Mouse (Mus musculus) embryonic facial prominence, embryonic 15.5 days (tissue): ENCODE measurements at regions not wholly inside any gene's neighbourhood (a gene's known extent, or its start where the extent isn't known, plus 50 kb on each side); places are given as distances from the start of the nearest gene placed in this dataset.

Source experiments
- ATAC-seq: fragments of 200-750 bp; cut with Nextera tagmentation; 2 replicates; pipeline ENCODE4 v1.8.0; 2017; ENCODE audit warnings: low read depth, moderate TSS enrichment; ENCODE audit not compliant: insufficient number of reproducible peaks, low FRiP score, low TSS enrichment
- H3K27ac ChIP-seq: fragments of 300-500 bp; sonication (generic); replicated peaks from 2 replicates; pipeline ENCODE4 v1.5.1; 2015; ENCODE audit warnings: mild to moderate bottlenecking, inconsistent platforms
- H3K27me3 ChIP-seq: fragments of 300-500 bp; sonication (generic); 2 replicates; pipeline ENCODE4 v1.6.1; 2015; ENCODE audit warnings: inconsistent platforms
- H3K36me3 ChIP-seq: fragments of 300-500 bp; sonication (generic); 2 replicates; pipeline ENCODE4 v1.6.1; 2015; ENCODE audit warnings: mild to moderate bottlenecking, inconsistent platforms
- H3K4me1 ChIP-seq: fragments of 300-500 bp; sonication (generic); 2 replicates; pipeline ENCODE4 v1.6.1; 2015; ENCODE audit warnings: inconsistent platforms
- H3K4me2 ChIP-seq: fragments of 300-500 bp; sonication (generic); replicated peaks from 2 replicates; pipeline ENCODE4 v1.6.1; 2015; ENCODE audit warnings: mild to moderate bottlenecking, inconsistent platforms
- H3K4me3 ChIP-seq: fragments of 300-500 bp; sonication (generic); replicated peaks from 2 replicates; pipeline ENCODE4 v1.5.1; 2015; ENCODE audit warnings: mild to moderate bottlenecking, inconsistent platforms
- H3K9ac ChIP-seq: fragments of 300-500 bp; sonication (generic); 2 replicates; pipeline ENCODE4 v1.6.1; 2015; ENCODE audit warnings: inconsistent platforms
- H3K9me3 ChIP-seq: fragments of 300-500 bp; sonication (generic); replicated peaks from 2 replicates; pipeline ENCODE4 v1.6.1; 2016; ENCODE audit warnings: inconsistent platforms
- WGBS: fragments of 180-500 bp; shearing (Covaris S2); methylation state at CpG from one replicate; pipeline ENCODE4 v1.1.7; 2015; 5-methylcytosine and 5-hydroxymethylcytosine counted together

- no peak overlapping the region for H3K9ac ChIP-seq
- no peak overlapping the region for H3K4me3 ChIP-seq
- 0 out of 2 replicates have a peak, but pooled peaks have one; percentile 43 for ATAC-seq
- peak overlapping the region; percentile 25; the same call in 1 of the 2 replicates for H3K4me2 ChIP-seq
- WGBS: 11% methylated on average over 6 of the region's 6 CpGs
- no peaks in the 10 kb centered on the region for H3K27me3 ChIP-seq
- H3K9me3 ChIP-seq: no peaks in the 10 kb centered on the region
- H3K36me3 ChIP-seq: no peaks in the 10 kb centered on the region
- peak overlapping the region; percentile 55; the same call in 1 of the 2 replicates for H3K27ac ChIP-seq
- peaks cover 18% of the 10 kb centered on the region for H3K4me1 ChIP-seq
Observed at GRCm38 (mm10) chr13:28604016-28604415, 346.7 kb downstream of the Gm11361 start.

GRCm38 (mm10) chr13:28600792-28601191 lies 343.5 kb downstream of the Gm11361 start:
- Histone ChIP-seq H3K9ac (no peak overlapping the region), H3K27me3 (no peaks in the 10 kb centered on the region), H3K36me3 (no peaks in the 10 kb centered on the region), H3K9me3 (no peaks in the 10 kb centered on the region), H3K4me2 (no peak overlapping the region), H3K4me1 (peaks cover 10% of the 10 kb centered on the region), H3K4me3 (no peak overlapping the region), H3K27ac (no peak overlapping the region)
- 62% methylated on average over 5 of the region's 5 CpGs for WGBS
- ATAC-seq: no peak

GRCm38 (mm10) chr13:28596367-28596766 lies 339.0 kb downstream of the Gm11361 start:
- H3K27ac ChIP-seq: no peak overlapping the region
- H3K9me3 ChIP-seq: no peaks in the 10 kb centered on the region
- no peaks in the 10 kb centered on the region for H3K36me3 ChIP-seq
- 79% methylated on average over 2 of the region's 2 CpGs for WGBS
- H3K4me1 ChIP-seq: no peaks in the 10 kb centered on the region
- H3K4me3 ChIP-seq: no peak overlapping the region
- no peak for ATAC-seq
- H3K4me2 ChIP-seq: no peak overlapping the region
- H3K27me3 ChIP-seq: no peaks in the 10 kb centered on the region
- no peak overlapping the region for H3K9ac ChIP-seq

GRCm38 (mm10) chr13:28592176-28592575 lies 334.8 kb downstream of the Gm11361 start:
- no peak for ATAC-seq
- H3K27me3 ChIP-seq: no peaks in the 10 kb centered on the region

GRCm38 (mm10) chr13:28587977-28588376 lies 330.6 kb downstream of the Gm11361 start:
- H3K27ac ChIP-seq: no peak overlapping the region
- no peak overlapping the region for H3K9ac ChIP-seq
- H3K4me2 ChIP-seq: no peak overlapping the region
- no peaks in the 10 kb centered on the region for H3K27me3 ChIP-seq
- ATAC-seq: no peak
- WGBS: 84% methylated on average over 5 of the region's 5 CpGs
- no peaks in the 10 kb centered on the region for H3K36me3 ChIP-seq
- H3K4me3 ChIP-seq: no peak overlapping the region
- H3K9me3 ChIP-seq: no peaks in the 10 kb centered on the region
- H3K4me1 ChIP-seq: 0 out of 2 replicates have a peak, but pooled peaks cover 5% of the 10 kb centered on the region

More at GRCm38 (mm10) chr13:28592176-28592575, 334.8 kb downstream of the Gm11361 start:
- H3K4me2 ChIP-seq: no peak overlapping the region
- no peaks in the 10 kb centered on the region for H3K36me3 ChIP-seq
- H3K9me3 ChIP-seq: no peaks in the 10 kb centered on the region
- no peak overlapping the region for H3K4me3 ChIP-seq
- no peak overlapping the region for H3K9ac ChIP-seq
- no peak overlapping the region for H3K27ac ChIP-seq
- no peaks in the 10 kb centered on the region for H3K4me1 ChIP-seq
- WGBS: 78% methylated on average over 1 of the region's 1 CpGs

GRCm38 (mm10) chr13:28586693-28587092 lies 329.4 kb downstream of the Gm11361 start:
- Histone ChIP-seq H3K9me3 (no peaks in the 10 kb centered on the region), H3K4me1 (0 out of 2 replicates have a peak, but pooled peaks cover 5% of the 10 kb centered on the region), H3K9ac (no peak overlapping the region), H3K36me3 (no peaks in the 10 kb centered on the region), H3K4me2 (no peak overlapping the region), H3K4me3 (no peak overlapping the region), H3K27ac (no peak overlapping the region), H3K27me3 (no peaks in the 10 kb centered on the region)
- 88% methylated on average over 7 of the region's 7 CpGs for WGBS
- no peak for ATAC-seq

GRCm38 (mm10) chr13:28586140-28586539 lies 328.8 kb downstream of the Gm11361 start:
- Histone ChIP-seq H3K27me3 (no peaks in the 10 kb centered on the region), H3K4me1 (0 out of 2 replicates have a peak, but pooled peaks cover 5% of the 10 kb centered on the region), H3K36me3 (no peaks in the 10 kb centered on the region), H3K27ac (no peak overlapping the region), H3K4me2 (no peak overlapping the region), H3K9ac (no peak overlapping the region), H3K9me3 (no peaks in the 10 kb centered on the region), H3K4me3 (no peak overlapping the region)
- no peak for ATAC-seq
- 84% methylated on average over 2 of the region's 2 CpGs for WGBS

- H3K9ac ChIP-seq: no peak overlapping the region
- 0 out of 2 replicates have a peak, but pooled peaks cover 5% of the 10 kb centered on the region for H3K4me1 ChIP-seq
- H3K36me3 ChIP-seq: no peaks in the 10 kb centered on the region
- H3K27ac ChIP-seq: no peak overlapping the region
- no peaks in the 10 kb centered on the region for H3K27me3 ChIP-seq
- no peak overlapping the region for H3K4me2 ChIP-seq
- WGBS: 67% methylated on average over 5 of the region's 5 CpGs
- H3K4me3 ChIP-seq: no peak overlapping the region
- H3K9me3 ChIP-seq: no peaks in the 10 kb centered on the region
- ATAC-seq: peak; percentile 60; the same call in 1 of the 2 replicates
Observed at GRCm38 (mm10) chr13:28583617-28584016, 326.3 kb downstream of the Gm11361 start.

GRCm38 (mm10) chr13:28575202-28575851 lies 318.0 kb downstream of the Gm11361 start:
- Histone ChIP-seq H3K27me3 (no peaks in the 10 kb centered on the region), H3K4me3 (no peak overlapping the region), H3K4me1 (peaks cover 11% of the 10 kb centered on the region), H3K9ac (no peak overlapping the region), H3K4me2 (no peak overlapping the region), H3K27ac (peak overlapping the region; percentile 69), H3K36me3 (no peaks in the 10 kb centered on the region), H3K9me3 (no peaks in the 10 kb centered on the region)
- 26% methylated on average over 9 of the region's 9 CpGs for WGBS
- no peak for ATAC-seq

GRCm38 (mm10) chr13:28573364-28573763 lies 316.0 kb downstream of the Gm11361 start:
- ATAC-seq: no peak
- Histone ChIP-seq H3K27me3 (no peaks in the 10 kb centered on the region), H3K27ac (no peak overlapping the region), H3K36me3 (no peaks in the 10 kb centered on the region), H3K9ac (no peak overlapping the region), H3K4me2 (no peak overlapping the region), H3K4me1 (peaks cover 11% of the 10 kb centered on the region), H3K9me3 (no peaks in the 10 kb centered on the region), H3K4me3 (no peak overlapping the region)
- WGBS: 97% methylated on average over 1 of the region's 1 CpGs

- Histone ChIP-seq H3K9me3 (no peaks in the 10 kb centered on the region), H3K4me2 (no peak overlapping the region), H3K27ac (no peak overlapping the region), H3K27me3 (no peaks in the 10 kb centered on the region), H3K9ac (no peak overlapping the region), H3K4me3 (no peak overlapping the region), H3K4me1 (peaks cover 11% of the 10 kb centered on the region), H3K36me3 (no peaks in the 10 kb centered on the region)
- ATAC-seq: no peak
- WGBS: 92% methylated on average over 1 of the region's 1 CpGs
Observed at GRCm38 (mm10) chr13:28572448-28572847, 315.1 kb downstream of the Gm11361 start.

- no peak overlapping the region for H3K27ac ChIP-seq
- H3K4me2 ChIP-seq: no peak overlapping the region
- WGBS: 79% methylated on average over 5 of the region's 5 CpGs
- no peaks in the 10 kb centered on the region for H3K36me3 ChIP-seq
- no peak for ATAC-seq
- H3K4me3 ChIP-seq: no peak overlapping the region
- H3K4me1 ChIP-seq: peaks cover 11% of the 10 kb centered on the region
- no peaks in the 10 kb centered on the region for H3K9me3 ChIP-seq
- no peak overlapping the region for H3K9ac ChIP-seq
- H3K27me3 ChIP-seq: no peaks in the 10 kb centered on the region
Observed at GRCm38 (mm10) chr13:28571716-28572115, 314.4 kb downstream of the Gm11361 start.
